Mouse (Mus musculus) embryonic facial prominence, embryonic 10.5 days (tissue): ENCODE data around the gene B3galt5. TPM values are rescaled to one million over a fixed set of nuclear protein-coding genes. Genes with fewer than 3 reads are reported as not detected.
"Not testable (repeated sequence)": the region's sequence is repeated elsewhere in the genome, so short reads cannot be mapped to it uniquely, and the experiment has no call there.

ENCODE experiments used
- DNase-seq: peaks from one replicate; pipeline ENCODE4 v3.0.0-alpha.2; 2017; ENCODE audit warnings: low spot score
- H3K27ac ChIP-seq: fragments of 300-500 bp; sonication (generic); replicated peaks from 2 replicates; pipeline ENCODE4 v1.5.1; 2016; ENCODE audit warnings: mild to moderate bottlenecking
- H3K27me3 ChIP-seq: fragments of 300-500 bp; sonication (generic); replicated peaks from 2 replicates; pipeline ENCODE4 v1.6.1; 2016; ENCODE audit warnings: low read depth, mild to moderate bottlenecking; ENCODE audit not compliant: poor library complexity, severe bottlenecking
- H3K36me3 ChIP-seq: fragments of 300-500 bp; sonication (generic); replicated peaks from 2 replicates; pipeline ENCODE4 v1.6.1; 2016; ENCODE audit warnings: mild to moderate bottlenecking, moderate library complexity
- H3K4me1 ChIP-seq: fragments of 300-500 bp; sonication (generic); 2 replicates; pipeline ENCODE4 v1.6.1; 2016
- H3K4me3 ChIP-seq: fragments of 300-500 bp; sonication (generic); 2 replicates; pipeline ENCODE4 v1.5.1; 2016; ENCODE audit warnings: mild to moderate bottlenecking, moderate library complexity
- H3K9me3 ChIP-seq: fragments of 300-500 bp; sonication (generic); 2 replicates; pipeline ENCODE4 v1.6.1; 2016; ENCODE audit warnings: mild to moderate bottlenecking
- WGBS: fragments of 180-500 bp; shearing (Covaris S2); methylation state at CpG from one replicate; pipeline ENCODE4 v1.1.7; 2016; 5-methylcytosine and 5-hydroxymethylcytosine counted together
- polyA plus RNA-seq: library from polyadenylated mRNA; unstranded; fragments of >200 nt; fragmentation: Nextera tagmentation; extraction: Ambion mirVana; gene quantifications from 2 replicates; pipeline ENCODE4 v1.2.1, GENCODE M21; 2016

The B3galt5 gene
- polyA plus RNA-seq, 1 experiment from 2014 or later, result 0.32 TPM

DNA sequence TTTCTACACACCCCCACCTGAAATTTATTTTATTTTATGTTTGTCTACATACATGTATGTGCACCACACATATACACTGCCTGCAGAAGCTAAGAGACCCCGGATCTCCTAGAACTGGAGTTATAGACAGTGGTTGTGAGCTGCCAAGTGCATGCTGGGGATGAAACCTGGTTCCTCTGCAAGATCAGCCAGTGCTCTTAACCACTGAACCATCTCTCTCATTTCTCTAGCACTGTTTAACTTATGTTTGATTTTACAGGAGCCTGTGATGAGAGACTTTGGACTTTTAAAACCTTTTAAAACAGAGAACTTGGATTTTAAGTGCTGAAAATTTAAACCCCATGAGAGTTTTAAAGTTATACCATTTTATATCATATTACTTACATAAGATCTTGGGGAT is 87.1 kb downstream of the B3galt5 start:
- WGBS, result 86% methylated on average over 1 of the region's 1 CpGs
- Histone ChIP-seq H3K4me1 (peaks cover 21% of the 10 kb centered on the region), H3K4me3 (no peak overlapping the region), H3K27me3 (no peaks in the 10 kb centered on the region), H3K36me3 (no peaks in the 10 kb centered on the region), H3K9me3 (no peaks in the 10 kb centered on the region), H3K27ac (no peak overlapping the region)
- DNase-seq, result no peak

DNA sequence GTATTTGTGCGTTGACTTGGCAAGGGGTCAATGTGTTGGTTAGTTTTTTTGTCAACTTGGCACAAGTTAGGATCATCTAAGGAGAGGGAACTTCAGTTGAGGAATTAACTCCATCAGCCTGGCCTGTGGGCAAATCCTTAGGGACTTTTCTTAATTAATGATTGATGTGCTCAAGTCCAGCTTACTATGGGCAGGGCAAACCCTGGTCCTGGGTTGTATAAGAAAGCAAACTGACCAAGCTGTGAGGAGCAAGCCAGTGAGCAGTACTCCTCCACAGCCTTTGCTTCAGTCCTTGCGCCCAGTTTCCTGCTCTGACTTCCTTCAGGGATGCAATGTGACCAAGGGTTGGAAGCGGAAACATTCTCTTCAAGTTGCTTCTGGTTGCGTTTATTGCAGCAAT is 87.6 kb downstream of the B3galt5 start:
- H3K27me3 ChIP-seq, result no peaks in the 10 kb centered on the region
- no peak for DNase-seq
- H3K27ac ChIP-seq, result no peak overlapping the region
- H3K4me1 ChIP-seq, result peaks cover 25% of the 10 kb centered on the region
- no peaks in the 10 kb centered on the region for H3K9me3 ChIP-seq
- no peak overlapping the region for H3K4me3 ChIP-seq
- WGBS, result 89% methylated on average over 4 of the region's 4 CpGs
- H3K36me3 ChIP-seq, result no peaks in the 10 kb centered on the region

DNA sequence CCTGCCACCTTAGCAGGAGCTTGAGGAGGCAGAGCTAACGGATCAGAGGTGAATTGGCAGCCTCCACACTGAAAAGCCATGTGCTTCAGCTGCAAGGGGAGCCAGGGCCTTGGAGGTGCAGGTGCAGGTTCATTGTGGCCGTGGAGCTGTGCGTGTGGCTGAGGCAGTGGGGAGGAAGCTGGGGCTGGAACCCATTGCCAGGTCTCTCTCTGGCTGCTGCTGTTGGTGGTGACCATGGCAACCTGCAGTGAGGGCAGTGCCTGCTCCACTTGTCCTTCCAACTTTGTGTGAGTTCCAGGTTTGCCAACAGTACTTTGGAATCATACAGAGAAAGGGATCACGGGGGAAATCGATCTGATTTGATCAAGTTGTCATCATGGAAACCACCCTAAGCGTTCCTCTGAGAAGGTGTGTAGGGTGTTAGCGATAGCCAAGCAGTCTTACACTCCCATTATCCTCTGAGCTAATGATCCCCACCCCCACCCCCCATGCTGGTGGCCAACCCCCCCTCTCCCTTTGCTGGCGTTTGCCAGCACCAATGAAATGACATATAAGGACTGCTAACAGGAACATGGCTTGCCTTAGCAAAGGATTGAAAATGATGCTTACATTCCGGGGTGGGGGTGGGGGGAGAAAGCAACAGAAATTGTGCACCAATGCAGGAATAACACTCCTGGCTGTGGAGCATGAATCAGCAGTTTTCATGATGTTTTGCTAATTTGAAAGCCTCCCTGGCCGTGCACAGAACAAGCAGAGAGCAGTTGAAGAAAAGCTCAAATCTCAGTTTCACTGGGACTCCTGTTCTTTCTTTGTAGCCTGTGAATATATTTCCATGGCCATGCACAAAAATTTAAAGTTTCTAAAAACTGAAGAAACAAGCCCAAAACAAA is 90.8 kb downstream of the B3galt5 start:
- Histone ChIP-seq H3K27me3 (no peaks in the 10 kb centered on the region), H3K4me3 (no peak overlapping the region), H3K27ac (no peak overlapping the region), H3K9me3 (no peaks in the 10 kb centered on the region), H3K4me1 (peaks cover 27% of the 10 kb centered on the region), H3K36me3 (no peaks in the 10 kb centered on the region)
- DNase-seq, result no peak
- WGBS, result 55% methylated on average over 10 of the region's 10 CpGs

DNA sequence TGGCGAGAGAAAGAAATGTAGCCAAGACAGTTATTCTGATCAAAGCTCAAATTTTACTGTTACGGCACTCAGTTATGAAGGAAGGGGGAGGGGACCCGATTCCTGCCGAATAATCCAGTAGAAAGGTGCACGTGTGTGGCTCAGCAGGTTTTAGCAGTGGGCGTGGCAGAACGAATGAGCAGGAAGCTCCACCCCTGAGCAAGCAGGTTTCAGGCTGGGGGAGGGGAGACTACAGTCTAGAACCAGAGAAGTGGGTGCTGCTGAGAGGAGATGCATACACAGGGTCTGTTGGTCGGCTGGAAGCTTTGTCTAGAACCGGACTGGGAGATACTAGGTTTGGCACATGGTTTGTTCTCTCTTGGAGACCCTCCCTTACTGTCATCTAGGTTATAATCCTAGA is 91.7 kb downstream of the B3galt5 start:
- H3K27ac ChIP-seq, H3K4me3 ChIP-seq, H3K9me3 ChIP-seq, H3K36me3 ChIP-seq, H3K27me3 ChIP-seq: not testable (repeated sequence)
- WGBS, result 46% methylated on average over 9 of the region's 9 CpGs
- DNase-seq, result peak; percentile 14
- H3K4me1 ChIP-seq, result peaks cover 27% of the 10 kb centered on the region

DNA sequence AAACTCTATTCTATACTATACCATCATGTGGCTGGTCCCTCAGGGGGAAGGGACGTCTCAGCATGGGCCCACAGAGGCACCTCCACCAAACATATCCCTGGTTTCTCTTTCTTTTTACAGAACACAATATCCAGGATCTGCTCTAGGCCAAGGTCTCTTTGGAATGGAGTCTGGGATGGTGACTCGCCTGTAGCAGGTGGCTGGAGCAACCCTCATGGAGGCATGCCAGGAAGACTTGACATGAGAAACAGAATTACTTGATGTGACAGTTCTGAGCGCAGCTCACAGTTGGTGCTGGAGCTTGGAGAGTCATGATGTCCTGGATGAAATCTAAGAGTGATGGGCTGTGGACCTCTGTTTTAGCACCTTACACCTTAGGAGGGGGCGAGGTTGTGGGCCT is 104.0 kb downstream of the B3galt5 start:
- no peak overlapping the region for H3K27ac ChIP-seq
- no peaks in the 10 kb centered on the region for H3K4me1 ChIP-seq
- no peaks in the 10 kb centered on the region for H3K9me3 ChIP-seq
- no peak overlapping the region for H3K4me3 ChIP-seq
- whole genome bisulfite sequencing, result 83% methylated on average over 4 of the region's 4 CpGs
- no peak for DNase-seq
- no peaks in the 10 kb centered on the region for H3K27me3 ChIP-seq
- no peaks in the 10 kb centered on the region for H3K36me3 ChIP-seq

DNA sequence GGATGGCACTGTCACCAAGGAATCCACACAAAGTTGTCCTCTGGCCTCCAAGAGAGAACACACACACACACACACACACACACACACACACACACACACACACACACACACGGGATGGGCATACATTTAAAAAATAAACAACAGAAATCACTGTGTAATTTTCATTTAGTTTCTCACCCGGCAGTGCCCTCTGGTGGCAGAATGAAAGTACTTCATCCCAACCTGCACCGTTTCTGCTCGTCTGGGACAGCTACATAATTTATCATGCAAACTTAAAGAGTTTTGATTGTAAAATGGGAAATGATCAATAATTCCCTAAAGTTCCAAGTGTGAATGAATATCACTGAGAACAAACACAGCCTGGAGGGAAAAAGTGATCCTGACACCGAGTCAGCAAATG is 105.7 kb downstream of the B3galt5 start:
- Histone ChIP-seq H3K4me1 (no peaks in the 10 kb centered on the region), H3K27ac (no peak overlapping the region), H3K4me3 (no peak overlapping the region), H3K27me3 (no peaks in the 10 kb centered on the region), H3K9me3 (no peaks in the 10 kb centered on the region), H3K36me3 (no peaks in the 10 kb centered on the region)
- peak; percentile 47 for DNase-seq
- WGBS, result 15% methylated on average over 5 of the region's 5 CpGs

DNA sequence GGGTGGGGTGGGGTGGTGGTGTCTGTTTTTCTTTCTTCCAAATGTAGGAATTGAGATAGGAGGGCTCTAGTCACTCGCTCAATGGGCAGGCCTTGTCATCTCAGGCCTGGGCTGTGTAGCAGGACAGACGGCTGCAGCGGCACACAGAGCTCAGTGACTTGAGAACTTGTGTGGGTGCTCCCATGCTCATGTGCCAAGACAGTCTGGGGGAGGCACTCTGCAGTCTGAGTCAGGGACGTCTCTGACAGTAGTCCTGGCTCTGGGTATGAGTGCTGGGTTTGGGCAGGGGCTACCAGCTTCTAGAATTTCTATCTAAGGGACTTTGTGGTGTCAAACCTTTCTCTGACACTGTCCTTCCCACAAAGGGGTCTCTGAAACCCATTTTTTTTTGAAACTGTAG is 106.3 kb downstream of the B3galt5 start:
- Histone ChIP-seq H3K36me3 (no peaks in the 10 kb centered on the region), H3K27me3 (no peaks in the 10 kb centered on the region), H3K4me3 (no peak overlapping the region), H3K4me1 (no peaks in the 10 kb centered on the region), H3K9me3 (no peaks in the 10 kb centered on the region), H3K27ac (no peak overlapping the region)
- DNase-seq, result no peak
- WGBS, result 83% methylated on average over 4 of the region's 4 CpGs

DNA sequence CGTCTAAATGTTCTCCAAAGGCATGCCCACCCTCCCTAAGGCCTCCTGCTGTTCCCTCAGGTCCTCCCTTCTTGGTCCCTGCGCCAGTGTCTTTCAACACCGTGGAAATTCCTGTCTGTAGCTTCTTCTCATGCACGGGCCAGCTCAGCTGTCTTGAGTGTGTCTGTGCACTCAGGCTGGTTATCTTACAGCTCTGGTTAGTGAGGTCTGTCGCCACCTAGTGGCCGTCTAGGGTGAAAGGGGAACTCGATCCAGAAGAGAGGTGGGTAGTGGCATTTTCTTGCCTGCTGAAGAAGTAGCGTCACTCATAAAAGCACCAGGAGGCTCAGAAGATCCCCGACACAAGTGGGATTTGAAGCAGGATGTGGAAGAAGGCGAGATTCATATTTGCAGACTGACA is 109.5 kb downstream of the B3galt5 start:
- no peaks in the 10 kb centered on the region for H3K27me3 ChIP-seq
- DNase-seq, result peak; percentile 86
- H3K36me3 ChIP-seq, result no peaks in the 10 kb centered on the region
- H3K4me1 ChIP-seq, result peaks cover 13% of the 10 kb centered on the region
- H3K4me3 ChIP-seq, result no peak overlapping the region
- H3K9me3 ChIP-seq, result no peaks in the 10 kb centered on the region
- 6% methylated on average over 10 of the region's 10 CpGs for WGBS
- H3K27ac ChIP-seq, result no peak overlapping the region

DNA sequence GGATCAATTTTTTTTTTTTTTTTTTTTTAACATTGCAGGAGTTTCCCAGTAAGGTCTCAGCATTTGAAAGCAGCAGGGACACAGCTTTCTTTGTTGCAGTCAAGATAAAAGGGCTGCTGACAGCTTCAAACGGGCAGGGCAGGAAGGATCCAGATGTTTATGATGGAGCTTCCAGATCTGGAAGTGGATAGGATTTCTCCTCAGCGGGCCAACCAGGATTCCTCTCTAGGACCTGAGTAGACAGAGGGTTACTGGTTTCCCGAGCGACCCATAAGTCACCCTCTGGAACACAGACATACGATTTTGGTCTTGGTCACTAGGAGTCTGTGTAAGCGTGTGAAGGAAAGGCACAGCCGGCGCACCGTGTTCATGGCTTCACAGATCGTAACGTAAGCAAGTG is 112.5 kb downstream of the B3galt5 start:
- H3K27me3 ChIP-seq, result no peaks in the 10 kb centered on the region
- H3K4me3 ChIP-seq, result no peak overlapping the region
- H3K36me3 ChIP-seq, result no peaks in the 10 kb centered on the region
- DNase-seq, result no peak
- H3K27ac ChIP-seq, result no peak overlapping the region
- H3K9me3 ChIP-seq, result no peaks in the 10 kb centered on the region
- 63% methylated on average over 11 of the region's 11 CpGs for WGBS
- peaks cover 13% of the 10 kb centered on the region for H3K4me1 ChIP-seq

DNA sequence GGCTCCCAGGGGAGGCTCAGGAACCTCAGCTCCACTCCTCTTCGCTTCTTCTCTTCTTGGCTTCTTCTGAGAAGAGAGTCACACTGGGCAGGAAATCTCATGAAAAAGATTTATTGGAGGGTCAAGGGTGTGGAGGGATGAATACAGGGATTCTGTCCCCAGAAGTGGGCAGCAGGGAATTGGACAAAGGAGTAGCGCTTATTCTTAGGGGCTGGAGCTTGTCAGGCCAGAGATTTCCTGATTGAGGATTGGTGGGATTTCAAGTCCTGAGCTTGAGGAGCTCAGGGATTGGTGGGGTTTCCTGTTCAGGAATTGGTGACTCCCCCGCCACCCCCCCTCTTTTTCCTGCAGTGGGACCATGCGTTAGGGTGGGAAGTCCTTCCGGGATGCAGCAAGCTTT is 113.2 kb downstream of the B3galt5 start:
- 81% methylated on average over 5 of the region's 5 CpGs for WGBS
- H3K4me3 ChIP-seq, result no peak overlapping the region
- H3K27me3 ChIP-seq, result no peaks in the 10 kb centered on the region
- no peaks in the 10 kb centered on the region for H3K9me3 ChIP-seq
- H3K4me1 ChIP-seq, result peaks cover 13% of the 10 kb centered on the region
- no peak overlapping the region for H3K27ac ChIP-seq
- no peaks in the 10 kb centered on the region for H3K36me3 ChIP-seq
- no peak for DNase-seq

DNA sequence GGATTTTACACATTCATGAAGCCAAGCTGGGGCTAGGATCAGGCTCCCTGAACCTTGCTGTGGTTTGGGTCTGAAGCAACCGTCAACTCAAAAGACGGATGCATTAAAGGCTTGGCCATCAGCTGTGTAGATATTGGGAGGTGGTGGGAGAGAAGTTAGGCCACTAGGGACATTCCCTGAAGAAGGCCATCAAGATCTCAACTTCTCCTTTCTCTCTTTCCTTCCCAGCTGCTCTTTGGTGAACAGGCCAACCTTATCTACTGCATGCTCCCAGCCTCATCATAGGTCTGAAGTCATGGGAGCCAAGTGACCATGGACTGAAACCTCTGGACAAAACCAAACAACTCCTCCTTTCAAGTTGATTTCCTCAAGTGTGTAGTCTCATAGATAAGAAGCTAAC is 115.9 kb downstream of the B3galt5 start:
- H3K4me3 ChIP-seq, result no peak overlapping the region
- no peaks in the 10 kb centered on the region for H3K36me3 ChIP-seq
- H3K27ac ChIP-seq, result no peak overlapping the region
- no peak for DNase-seq
- peaks cover 2% of the 10 kb centered on the region; the same call in 1 of the 2 replicates for H3K27me3 ChIP-seq
- peaks cover 18% of the 10 kb centered on the region for H3K4me1 ChIP-seq
- 96% methylated on average over 2 of the region's 2 CpGs for WGBS
- no peaks in the 10 kb centered on the region for H3K9me3 ChIP-seq

DNA sequence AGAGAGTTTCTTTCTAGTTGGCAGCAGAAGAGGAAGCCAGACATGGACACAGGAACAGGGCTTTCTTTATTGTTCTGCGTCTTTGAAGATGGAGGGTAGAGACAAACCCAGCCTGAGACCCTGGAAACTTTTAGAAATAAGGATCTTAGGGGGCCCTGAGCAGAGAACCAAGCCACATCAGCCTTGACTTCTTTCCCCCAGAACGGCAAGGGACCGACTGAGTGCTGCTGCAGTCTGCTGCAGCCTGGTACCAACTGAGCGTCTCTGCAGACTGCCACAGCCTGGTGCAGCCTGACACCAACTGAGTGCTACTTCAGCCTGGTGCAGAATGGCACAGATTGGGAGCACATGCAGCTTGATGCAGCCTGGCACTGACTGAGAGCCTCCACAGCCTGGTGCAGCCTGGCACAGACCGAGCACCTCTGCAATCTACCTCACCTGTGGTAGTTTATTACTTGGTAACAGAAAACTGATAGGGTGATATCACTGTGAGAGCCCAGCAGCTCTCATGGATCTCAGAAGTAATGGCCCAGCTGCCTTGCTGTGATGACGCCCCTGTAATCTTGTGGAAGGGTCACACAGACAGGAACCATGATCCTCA is 117.8 kb downstream of the B3galt5 start:
- 85% methylated on average over 6 of the region's 6 CpGs for WGBS
- Histone ChIP-seq H3K36me3 (no peaks in the 10 kb centered on the region), H3K4me3 (no peak overlapping the region), H3K9me3 (no peaks in the 10 kb centered on the region), H3K27ac (no peak overlapping the region), H3K27me3 (peaks cover 10% of the 10 kb centered on the region; the same call in 1 of the 2 replicates), H3K4me1 (peaks cover 14% of the 10 kb centered on the region)
- DNase-seq, result no peak

DNA sequence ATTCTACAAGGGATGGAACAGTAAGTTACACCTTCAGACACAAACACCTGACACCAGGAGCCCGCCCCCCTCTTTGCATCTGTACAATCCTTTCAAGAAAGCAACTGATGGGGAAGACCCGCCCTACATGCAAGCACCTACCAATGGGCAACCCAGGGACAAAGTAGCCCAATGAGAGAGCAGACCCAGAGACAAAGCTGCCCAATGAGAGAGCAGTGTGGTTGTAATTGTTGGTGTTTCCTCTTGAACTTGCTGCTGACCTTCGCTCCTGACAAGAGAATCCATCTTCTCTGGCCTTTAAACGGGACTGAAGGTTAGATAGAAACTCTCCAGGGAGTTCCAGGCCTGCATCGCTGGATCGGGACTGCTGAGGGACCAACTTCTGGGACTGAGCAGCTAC is 118.4 kb downstream of the B3galt5 start:
- Histone ChIP-seq H3K4me1 (0 out of 2 replicates have a peak, but pooled peaks cover 11% of the 10 kb centered on the region), H3K4me3 (peak overlapping the region; percentile 19), H3K27ac (no peak overlapping the region), H3K9me3 (no peaks in the 10 kb centered on the region), H3K27me3 (peaks cover 10% of the 10 kb centered on the region; the same call in 1 of the 2 replicates), H3K36me3 (no peaks in the 10 kb centered on the region)
- 36% methylated on average over 6 of the region's 6 CpGs for WGBS
- peak; percentile 43 for DNase-seq
